11 mouse cellular contexts compared by ENCODE assay signal in genomic region chr7:128854193-128854592, GRCm38 (mm10).
DNase-seq lines count a peak whose midpoint lies in the region; ATAC-seq and TF ChIP-seq lines count a peak whose summit lies in the region.
"Had no signal": no experiment of that assay in that cellular context is flagged by ENCODE, and none has a peak within 500 bp of the region (broad histone marks: within the 10 kb centered on the region; RNA-seq: fewer than 3 reads in every experiment).

No protein-coding gene starts in this region.

- H3K27me3 ChIP-seq in heart, postnatal 0 days (ENCODE audit: control insufficient read depth, insufficient read depth, low read length) = no peaks in the 10 kb centered on the region
- no peaks in the 10 kb centered on the region for H3K27me3 ChIP-seq in liver, embryonic 15.5 days

- intact Hi-C loops in heart, postnatal 10 days (cut with DNase I) = no loop called here
- intact Hi-C loops in left cerebral cortex, postnatal 10 days (cut with DNase I) = no loop called here

- no peak for TF ChIP-seq POLR2A in brain, embryonic 14.5 days (IDR thresholded peaks at IDR 0.05; ENCODE audit: borderline replicate concordance, extremely low read depth, insufficient read depth, insufficient read length, poor library complexity, severe bottlenecking)

- H3K9me3 ChIP-seq in heart, postnatal 0 days (replicated peaks; ENCODE audit: control insufficient read depth, low read length) = 0 out of 2 replicates have a peak, but pooled peaks cover 3% of the 10 kb centered on the region
- no peaks in the 10 kb centered on the region for H3K9me3 ChIP-seq in liver, embryonic 15.5 days (replicated peaks)

- H3K4me3 ChIP-seq in heart, postnatal 0 days (ENCODE audit: low read depth, low read length) = no peak overlapping the region
- peak overlapping the region; percentile 40 for H3K4me3 ChIP-seq in liver, embryonic 15.5 days (replicated peaks)
- H3K4me3 ChIP-seq: megakaryocyte, embryonic 14.5 days had no signal

- no peak for ATAC-seq in cerebellum, adult (ENCODE audit: insufficient number of reproducible peaks, low FRiP score, low TSS enrichment)
- ATAC-seq in heart, postnatal 0 days (ENCODE audit: insufficient read depth, low read depth) = peak; percentile 33; the same call in 1 of the 2 replicates
- ATAC-seq in liver, embryonic 15.5 days (ENCODE audit: insufficient read depth) = peak; percentile 77

- TF ChIP-seq EP300 in heart, postnatal 0 days (IDR thresholded peaks at IDR 0.05; ENCODE audit: low read depth) = no peak

- H3K27ac ChIP-seq in heart, postnatal 0 days (ENCODE audit: low read depth) = no peak overlapping the region
- H3K27ac ChIP-seq in liver, embryonic 15.5 days (replicated peaks) = peak overlapping the region; percentile 93

- peak; percentile 9 to 12 for DNase-seq in cerebellum, postnatal 25 days
- DNase-seq in heart, postnatal 0 days (ENCODE audit: low spot score) = no peak
- DNase-seq in heart, postnatal 10 days = no peak
- peak; percentile 82 for DNase-seq in brain, embryonic 14.5 days (ENCODE audit: low read depth)
- no peak for DNase-seq in gastrocnemius, adult 18-20 months (ENCODE audit: low spot score)
- DNase-seq in left cerebral cortex, postnatal 10 days (ENCODE audit: extremely low spot score in 1 of 2, low spot score in 2 of 2) = no peak
- DNase-seq: kidney, adult 9 months; right cerebral cortex, postnatal 14 days had no signal

- no peak overlapping the region for H3K9ac ChIP-seq in heart, postnatal 0 days (replicated peaks; ENCODE audit: low read depth, low read length)
- H3K9ac ChIP-seq in liver, embryonic 15.5 days = peak overlapping the region; percentile 25; the same call in 1 of the 2 replicates

- no peaks in the 10 kb centered on the region for H3K36me3 ChIP-seq in heart, postnatal 0 days (replicated peaks; ENCODE audit: control insufficient read depth, insufficient read depth, low read length)
- no peaks in the 10 kb centered on the region for H3K36me3 ChIP-seq in liver, embryonic 15.5 days (replicated peaks)

- H3K4me2 ChIP-seq in heart, postnatal 0 days (ENCODE audit: low read depth, low read length) = no peak overlapping the region
- H3K4me2 ChIP-seq in liver, embryonic 15.5 days = peak overlapping the region; percentile 60

- no peak for TF ChIP-seq CTCF in heart, postnatal 0 days (IDR thresholded peaks at IDR 0.05; ENCODE audit: low read depth)
- TF ChIP-seq CTCF in brain, embryonic 14.5 days (IDR thresholded peaks at IDR 0.05; ENCODE audit: borderline replicate concordance, extremely low read depth, insufficient read depth, insufficient read length) = no peak

- 26% methylated on average over 4 of the region's 4 CpGs for WGBS in heart, postnatal 0 days
- 43% methylated on average over 4 of the region's 4 CpGs for WGBS in liver, embryonic 15.5 days (ENCODE audit: insufficient replicate concordance)

- peaks cover 11% of the 10 kb centered on the region; the same call in 1 of the 2 replicates for H3K4me1 ChIP-seq in heart, postnatal 0 days (ENCODE audit: control insufficient read depth, insufficient read depth)
- peaks cover 5% of the 10 kb centered on the region for H3K4me1 ChIP-seq in liver, embryonic 15.5 days (replicated peaks)
- H3K4me1 ChIP-seq: megakaryocyte, embryonic 14.5 days had no signal

Comparison
In these comparisons a context has a peak if more than half of its experiments do, and no peak if none do; other contexts are left out.
1. DNase-seq: peak in cerebellum, postnatal 25 days (2 of 2) and brain, embryonic 14.5 days (single experiment); none in heart, postnatal 0 days (single experiment), heart, postnatal 10 days (0 of 2), gastrocnemius, adult 18-20 months (single experiment) and left cerebral cortex, postnatal 10 days (0 of 2).